Mouse (Mus musculus): ENCODE data around the gene Tbc1d9. TPM values are rescaled to one million over a fixed set of nuclear protein-coding genes. Genes with fewer than 3 reads are reported as not detected.

The Tbc1d9 gene
- polyA plus RNA-seq, 1 experiment from 2014 or later = 0.41 TPM

- DNase-seq (no peak), ATAC-seq (no peak)
- Histone ChIP-seq H3K4me1 (ENCODE audit: insufficient read depth) (no peaks in the 10 kb centered on the region), H3K9me3 (ENCODE audit: low read length) (no peaks in the 10 kb centered on the region), H3K36me3 (replicated peaks; ENCODE audit: insufficient read depth, low read length) (no peaks in the 10 kb centered on the region), H3K27me3 (ENCODE audit: insufficient read depth, low read length) (no peaks in the 10 kb centered on the region), H3K4me3 (ENCODE audit: low read depth, low read length) (no peak overlapping the region), H3K4me2 (ENCODE audit: low read depth, low read length) (no peak overlapping the region), H3K27ac (ENCODE audit: low read depth) (no peak overlapping the region), H3K9ac (replicated peaks) (no peak overlapping the region)
- WGBS (ENCODE audit: insufficient replicate concordance) = 64% methylated on average over 6 of the region's 6 CpGs
- TF ChIP-seq CTCF (IDR thresholded peaks at IDR 0.05; ENCODE audit: low read depth) = no peak
- no peak for TF ChIP-seq EP300 (IDR thresholded peaks at IDR 0.05; ENCODE audit: low read depth)
These were observed 21.2 kb downstream of the Tbc1d9 start for GRCm38 (mm10) chr8:83186376-83186775.

DNA sequence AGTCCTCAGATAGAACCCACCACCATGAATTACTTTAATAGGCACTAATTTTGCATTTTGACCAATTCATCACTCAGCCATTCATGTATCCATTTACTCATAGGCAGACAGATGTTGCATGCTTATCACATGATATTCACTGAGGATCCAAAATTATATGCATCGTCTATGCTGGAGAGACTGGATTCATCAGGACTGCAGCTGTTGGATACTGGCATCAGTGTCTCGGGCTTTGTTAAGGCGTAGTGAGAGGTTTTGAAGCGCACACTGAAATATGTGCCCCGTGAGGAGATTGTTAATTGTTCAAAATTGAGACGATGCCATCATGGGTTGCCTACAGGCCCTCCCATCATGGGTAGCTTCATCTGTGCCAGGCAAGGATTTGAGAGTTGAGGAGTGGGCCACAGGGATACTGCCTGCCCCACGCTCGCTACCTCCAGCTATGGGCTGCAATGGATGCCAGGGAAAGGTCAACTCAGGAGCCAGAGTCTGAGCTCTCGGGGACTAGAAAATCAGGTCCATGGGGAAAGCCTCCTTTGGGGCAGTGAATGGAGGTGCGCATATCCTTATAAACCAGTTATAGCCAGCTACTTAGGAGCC, 22.3 kb downstream of the Tbc1d9 start:
- 76% methylated on average over 10 of the region's 10 CpGs for WGBS (ENCODE audit: insufficient replicate concordance)

DNA sequence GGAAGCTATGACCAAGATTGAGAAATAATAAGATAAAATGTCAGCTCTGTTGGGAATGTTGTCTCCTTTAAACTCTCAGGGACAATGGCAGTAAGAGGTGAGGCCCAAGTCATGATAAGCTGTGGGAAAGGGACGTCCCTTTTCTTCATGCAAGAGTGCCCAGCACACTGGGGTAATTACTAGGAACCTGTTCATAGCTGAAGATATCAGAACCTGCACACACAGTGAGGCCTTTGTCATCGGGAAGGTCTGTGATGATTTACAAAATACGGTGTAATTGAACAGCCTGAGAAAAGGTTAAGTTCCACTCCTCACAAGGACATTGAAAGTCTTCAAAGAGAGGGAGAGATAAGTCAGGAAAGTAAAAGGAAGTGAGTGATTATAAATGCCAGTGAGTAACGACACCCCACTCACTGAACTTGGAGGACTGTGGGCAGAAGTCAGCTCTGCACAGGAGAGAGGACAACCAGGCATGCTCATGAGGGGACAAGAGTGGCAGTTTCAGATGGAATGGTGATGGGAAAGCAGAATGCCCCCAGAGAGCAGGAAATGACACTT, 24.5 kb downstream of the Tbc1d9 start:
- H3K4me2 ChIP-seq (ENCODE audit: low read depth, low read length) = no peak overlapping the region
- WGBS (ENCODE audit: insufficient replicate concordance) = 62% methylated on average over 4 of the region's 4 CpGs
- H3K9me3 ChIP-seq (ENCODE audit: low read length) = no peaks in the 10 kb centered on the region
- TF ChIP-seq CTCF (IDR thresholded peaks at IDR 0.05; ENCODE audit: low read depth) = no peak
- TF ChIP-seq EP300 (IDR thresholded peaks at IDR 0.05; ENCODE audit: low read depth) = no peak
- no peak overlapping the region for H3K4me3 ChIP-seq (ENCODE audit: low read depth, low read length)
- no peaks in the 10 kb centered on the region for H3K4me1 ChIP-seq (ENCODE audit: insufficient read depth)
- H3K36me3 ChIP-seq (replicated peaks; ENCODE audit: insufficient read depth, low read length) = no peaks in the 10 kb centered on the region
- H3K27ac ChIP-seq (ENCODE audit: low read depth) = no peak overlapping the region
- no peaks in the 10 kb centered on the region for H3K27me3 ChIP-seq (ENCODE audit: insufficient read depth, low read length)
- no peak overlapping the region for H3K9ac ChIP-seq (replicated peaks)
- DNase-seq = no peak
- ATAC-seq = no peak

More for the DNA sequence above, 22.3 kb downstream of the Tbc1d9 start:
- H3K4me1 ChIP-seq (ENCODE audit: insufficient read depth) = no peaks in the 10 kb centered on the region
- H3K9ac ChIP-seq (replicated peaks) = no peak overlapping the region
- no peak overlapping the region for H3K4me2 ChIP-seq (ENCODE audit: low read depth, low read length)
- H3K9me3 ChIP-seq (ENCODE audit: low read length) = no peaks in the 10 kb centered on the region
- DNase-seq (no peak), ATAC-seq (no peak)
- H3K27me3 ChIP-seq (ENCODE audit: insufficient read depth, low read length) = no peaks in the 10 kb centered on the region
- H3K27ac ChIP-seq (ENCODE audit: low read depth) = no peak overlapping the region
- no peak for TF ChIP-seq CTCF (IDR thresholded peaks at IDR 0.05; ENCODE audit: low read depth)
- TF ChIP-seq EP300 (IDR thresholded peaks at IDR 0.05; ENCODE audit: low read depth) = no peak
- H3K4me3 ChIP-seq (ENCODE audit: low read depth, low read length) = no peak overlapping the region
- H3K36me3 ChIP-seq (replicated peaks; ENCODE audit: insufficient read depth, low read length) = no peaks in the 10 kb centered on the region

GRCm38 (mm10) chr8:83196088-83196487, 30.9 kb downstream of the Tbc1d9 start:
- Histone ChIP-seq H3K27ac (ENCODE audit: low read depth) (no peak overlapping the region), H3K4me3 (ENCODE audit: low read depth, low read length) (no peak overlapping the region), H3K4me2 (ENCODE audit: low read depth, low read length) (no peak overlapping the region), H3K9ac (replicated peaks) (no peak overlapping the region), H3K27me3 (ENCODE audit: insufficient read depth, low read length) (no peaks in the 10 kb centered on the region), H3K9me3 (ENCODE audit: low read length) (no peaks in the 10 kb centered on the region), H3K4me1 (ENCODE audit: insufficient read depth) (peaks cover 6% of the 10 kb centered on the region; the same call in 1 of the 2 replicates), H3K36me3 (replicated peaks; ENCODE audit: insufficient read depth, low read length) (no peaks in the 10 kb centered on the region)
- DNase-seq (no peak), ATAC-seq (no peak)
- TF ChIP-seq EP300 (IDR thresholded peaks at IDR 0.05; ENCODE audit: low read depth) = no peak
- TF ChIP-seq CTCF (IDR thresholded peaks at IDR 0.05; ENCODE audit: low read depth) = no peak
- 77% methylated on average over 6 of the region's 6 CpGs for WGBS (ENCODE audit: insufficient replicate concordance)

DNA sequence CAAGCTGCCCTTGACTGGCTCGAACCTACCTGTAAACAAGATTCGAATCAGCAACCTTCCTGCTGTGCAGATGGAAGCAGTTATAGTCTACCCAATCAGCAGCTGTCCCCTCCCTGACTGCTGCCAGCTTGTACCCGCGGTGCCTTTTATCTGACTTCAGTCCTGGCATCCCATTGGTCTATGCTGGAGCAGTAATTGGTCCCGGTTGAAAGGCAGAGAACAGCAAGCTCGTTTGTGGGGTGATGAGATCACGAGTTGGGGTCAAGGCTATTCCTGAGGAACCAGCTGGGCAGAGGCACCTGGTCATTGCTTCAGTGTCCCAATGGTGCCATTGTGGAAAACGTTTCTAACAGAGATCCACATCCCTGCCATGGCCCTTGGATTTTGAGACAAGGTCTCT, 34.6 kb downstream of the Tbc1d9 start:
- WGBS (ENCODE audit: insufficient replicate concordance) = 63% methylated on average over 8 of the region's 8 CpGs
- Histone ChIP-seq H3K9ac (replicated peaks) (no peak overlapping the region), H3K4me1 (ENCODE audit: insufficient read depth) (peaks cover 6% of the 10 kb centered on the region; the same call in 1 of the 2 replicates), H3K27me3 (ENCODE audit: insufficient read depth, low read length) (no peaks in the 10 kb centered on the region), H3K4me3 (ENCODE audit: low read depth, low read length) (no peak overlapping the region), H3K9me3 (ENCODE audit: low read length) (no peaks in the 10 kb centered on the region), H3K36me3 (replicated peaks; ENCODE audit: insufficient read depth, low read length) (no peaks in the 10 kb centered on the region), H3K4me2 (ENCODE audit: low read depth, low read length) (no peak overlapping the region), H3K27ac (ENCODE audit: low read depth) (no peak overlapping the region)
- no peak for ATAC-seq
- no peak for DNase-seq
- TF ChIP-seq CTCF (IDR thresholded peaks at IDR 0.05; ENCODE audit: low read depth) (no peak), EP300 (IDR thresholded peaks at IDR 0.05; ENCODE audit: low read depth) (no peak)

DNA sequence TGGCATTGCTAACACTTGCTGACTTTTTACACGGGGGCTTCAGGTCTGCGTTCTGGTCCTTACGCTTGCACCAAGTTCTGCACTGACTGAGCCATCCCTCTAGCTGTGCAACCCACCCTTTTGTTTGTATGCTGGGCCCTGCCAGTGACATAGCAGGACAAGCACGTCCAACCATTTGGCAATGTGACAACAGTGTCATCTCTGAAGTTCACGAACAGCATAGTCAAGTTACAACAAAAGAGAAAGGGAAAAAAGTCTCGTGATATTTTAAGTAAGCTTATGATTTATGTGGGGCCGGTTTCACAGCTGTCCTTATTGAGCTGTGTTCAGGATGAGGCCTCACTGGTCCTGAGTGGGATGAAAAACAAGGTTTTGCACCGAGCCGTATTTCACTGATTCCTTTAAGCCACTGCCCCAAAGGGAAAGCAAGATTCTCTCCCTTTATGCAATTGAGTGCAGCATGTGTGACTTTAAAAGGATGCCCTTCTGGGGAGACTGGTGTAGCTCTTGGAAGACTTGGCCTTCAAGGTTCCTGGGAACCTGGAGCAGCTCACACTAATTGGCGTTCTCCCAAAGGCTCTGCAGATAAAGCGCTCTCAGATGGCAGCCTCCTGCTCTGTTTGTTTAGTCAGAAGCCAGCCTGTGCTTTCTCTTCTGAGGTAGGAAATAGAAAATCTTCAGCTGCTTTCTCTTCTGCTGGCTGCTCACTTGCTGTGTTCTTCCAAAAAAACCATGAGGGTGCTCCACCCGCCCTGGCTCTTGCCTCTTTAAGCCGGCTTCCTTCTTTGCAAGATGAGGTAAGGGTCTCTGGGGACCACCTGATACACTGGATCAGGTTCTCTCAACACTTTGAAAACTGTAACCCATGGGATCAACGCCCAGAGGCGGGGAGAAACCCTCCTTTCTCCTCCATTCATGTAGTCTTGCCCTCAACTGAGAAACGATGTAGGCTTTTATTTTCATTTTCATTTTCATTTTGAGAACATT, 35.3 kb downstream of the Tbc1d9 start:
- H3K4me1 ChIP-seq (ENCODE audit: insufficient read depth) = peaks cover 6% of the 10 kb centered on the region; the same call in 1 of the 2 replicates
- 0 out of 2 replicates have a peak overlapping the region, but pooled peaks have one; percentile 3 for H3K27ac ChIP-seq (ENCODE audit: low read depth)

More for the DNA sequence above, 35.3 kb downstream of the Tbc1d9 start:
- Histone ChIP-seq H3K4me3 (ENCODE audit: low read depth, low read length) (peak overlapping the region; percentile 7; the same call in 1 of the 2 replicates), H3K27me3 (ENCODE audit: insufficient read depth, low read length) (no peaks in the 10 kb centered on the region), H3K9me3 (ENCODE audit: low read length) (no peaks in the 10 kb centered on the region), H3K36me3 (replicated peaks; ENCODE audit: insufficient read depth, low read length) (no peaks in the 10 kb centered on the region), H3K9ac (replicated peaks) (peak overlapping the region; percentile 38), H3K4me2 (ENCODE audit: low read depth, low read length) (peak overlapping the region; percentile 57)
- WGBS (ENCODE audit: insufficient replicate concordance) = 56% methylated on average over 16 of the region's 16 CpGs
- ATAC-seq = no peak
- TF ChIP-seq CTCF (IDR thresholded peaks at IDR 0.05; ENCODE audit: low read depth) = no peak
- TF ChIP-seq EP300 (IDR thresholded peaks at IDR 0.05; ENCODE audit: low read depth) = no peak
- DNase-seq = no peak
